Mouse (Mus musculus): ENCODE measurements around the gene Arhgef39.

DNA sequence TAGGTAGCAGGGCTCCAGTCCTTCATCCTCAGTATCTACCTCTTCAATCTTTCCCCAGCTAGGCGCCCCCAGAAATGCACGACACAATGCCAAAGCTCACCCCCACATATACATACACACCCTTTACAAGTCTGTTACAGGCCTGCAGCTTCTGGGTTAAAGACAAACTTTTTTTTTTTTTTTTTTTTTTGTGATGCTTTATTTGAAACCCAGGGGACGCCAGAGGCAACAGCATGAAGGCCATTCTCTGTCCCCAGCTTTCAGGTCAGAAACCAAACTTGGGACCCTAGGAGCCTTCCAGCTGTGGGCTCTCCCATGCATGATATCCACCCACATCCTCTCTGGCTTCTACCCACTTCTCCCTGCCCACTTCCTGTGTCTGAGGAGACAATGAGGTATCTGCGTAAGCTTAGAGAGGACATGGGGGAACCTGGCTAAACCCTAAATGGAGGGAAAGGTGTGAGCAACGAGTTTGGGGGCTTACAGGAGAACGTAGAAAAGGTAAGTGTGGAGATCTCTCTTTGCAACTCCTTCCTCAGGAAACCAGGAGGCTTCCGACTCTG lies 17.5 kb downstream of the Arhgef39 start:
- no peak for TF ChIP-seq POLR2A (IDR thresholded peaks at IDR 0.05; ENCODE audit: insufficient read depth, low read length)
- TF ChIP-seq CTCF (IDR thresholded peaks at IDR 0.05; ENCODE audit: low read depth, low read length): no peak
- TF ChIP-seq EP300 (IDR thresholded peaks at IDR 0.05; ENCODE audit: insufficient read depth, low read depth, low read length): no peak
